Mouse (Mus musculus) forebrain, postnatal 0 days (tissue): ENCODE data around the gene Tmprss6. TPM values are rescaled to one million over a fixed set of nuclear protein-coding genes. Genes with fewer than 3 reads are reported as not detected.

ENCODE experiments used
- ATAC-seq: fragments of 200-750 bp; cut with Nextera tagmentation; 2 replicates; pipeline ENCODE4 v1.8.0; 2017; ENCODE audit warnings: mild to moderate bottlenecking, moderate library complexity
- DNase-seq: peaks from one replicate; pipeline ENCODE4 v3.0.0-alpha.2; 2015
- H3K27ac ChIP-seq: fragments of 300-500 bp; sonication (generic); 2 replicates; pipeline ENCODE4 v1.5.1; 2014; ENCODE audit warnings: low read depth, mild to moderate bottlenecking, antibody characterized with exemption, low read length, moderate library complexity, mixed read lengths
- H3K27me3 ChIP-seq: fragments of 300-500 bp; sonication (generic); 2 replicates; pipeline ENCODE4 v1.6.1; 2014; ENCODE audit warnings: mild to moderate bottlenecking, low read length, mixed read lengths; ENCODE audit not compliant: insufficient read depth
- H3K36me3 ChIP-seq: fragments of 300-500 bp; sonication (generic); 2 replicates; pipeline ENCODE4 v1.6.1; 2014; ENCODE audit warnings: mild to moderate bottlenecking, moderate library complexity; ENCODE audit not compliant: insufficient read depth
- H3K4me1 ChIP-seq: fragments of 300-500 bp; sonication (generic); 2 replicates; pipeline ENCODE4 v1.6.1; 2014; ENCODE audit warnings: antibody characterized with exemption; ENCODE audit not compliant: insufficient read depth
- H3K4me2 ChIP-seq: fragments of 300-500 bp; sonication (generic); 2 replicates; pipeline ENCODE4 v1.6.1; 2014; ENCODE audit warnings: low read depth, mild to moderate bottlenecking, moderate library complexity
- H3K4me3 ChIP-seq: fragments of 300-500 bp; sonication (generic); 2 replicates; pipeline ENCODE4 v1.5.1; 2014; ENCODE audit warnings: low read depth, low read length, mixed read lengths
- H3K9ac ChIP-seq: fragments of 300-500 bp; sonication (generic); 2 replicates; pipeline ENCODE4 v1.6.1; 2014; ENCODE audit warnings: mild to moderate bottlenecking
- H3K9me3 ChIP-seq: fragments of 300-500 bp; sonication (generic); 2 replicates; pipeline ENCODE4 v1.6.1; 2016; ENCODE audit warnings: low read length
- CTCF ChIP-seq: sonication (generic); IDR thresholded peaks from 2 replicates; pipeline ENCODE4 v1.5.1; 2016; ENCODE audit warnings: antibody characterized with exemption, control low read depth, low read depth
- WGBS: fragments of 180-500 bp; shearing (Covaris S2); extraction: QIAGEN DNeasy Blood & Tissue Kit; methylation state at CpG from one replicate; pipeline ENCODE4 v1.1.7; 2014; 5-methylcytosine and 5-hydroxymethylcytosine counted together
- polyA plus RNA-seq: library from polyadenylated mRNA; unstranded; fragments of >200 nt; fragmentation: Nextera tagmentation; extraction: Ambion mirVana; gene quantifications from 2 replicates; pipeline ENCODE4 v1.2.1, GENCODE M21; 2015
- total RNA-seq: library from RNA; depleted of rRNA; stranded (reverse); fragments of >200 nt; gene quantifications from 2 replicates; pipeline ENCODE4 v1.2.3, GENCODE M21; 2014; rRNA removed

The Tmprss6 gene
- total and polyA plus RNA-seq, 2 experiments from 2014 or later: 0.07 to 0.19 TPM

GRCm38 (mm10) chr15:78403301-78403741 is 65.1 kb downstream of the Tmprss6 start:
- DNase-seq (no peak), ATAC-seq (no peak)
- Histone ChIP-seq H3K4me1 (peaks cover 14% of the 10 kb centered on the region; the same call in 1 of the 2 replicates), H3K4me3 (no peak overlapping the region), H3K27me3 (no peaks in the 10 kb centered on the region), H3K9me3 (no peaks in the 10 kb centered on the region), H3K36me3 (0 out of 2 replicates have a peak, but pooled peaks cover 4% of the 10 kb centered on the region), H3K4me2 (no peak overlapping the region), H3K9ac (no peak overlapping the region), H3K27ac (peak overlapping the region; percentile 54)
- 41% methylated on average over 3 of the region's 3 CpGs for WGBS
- no peak for TF ChIP-seq CTCF

DNA sequence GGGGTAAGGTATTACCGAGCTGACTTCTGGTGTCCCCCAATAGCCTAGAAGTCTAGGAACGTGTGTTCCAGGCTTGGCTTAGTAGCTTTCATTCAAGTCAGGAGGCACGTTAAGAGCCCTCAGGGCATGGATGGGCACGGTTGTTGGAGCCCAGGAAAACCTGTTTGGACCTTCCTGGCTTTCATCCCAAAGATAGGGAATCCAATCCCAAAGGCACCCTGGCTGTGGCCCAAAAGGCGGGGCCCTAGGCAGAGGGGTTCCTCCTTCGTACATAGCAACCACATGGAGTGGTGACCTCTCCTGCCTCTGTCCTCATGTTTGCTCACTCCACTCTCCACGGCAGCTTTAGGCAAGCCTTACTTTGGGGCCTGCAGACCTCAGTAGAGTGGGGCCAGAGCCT is 66.0 kb downstream of the Tmprss6 start:
- 65% methylated on average over 7 of the region's 7 CpGs for WGBS
- DNase-seq (no peak), ATAC-seq (no peak)

GRCm38 (mm10) chr15:78401921-78402320 is 66.5 kb downstream of the Tmprss6 start:
- Histone ChIP-seq H3K9ac (no peak overlapping the region), H3K4me1 (peaks cover 7% of the 10 kb centered on the region; the same call in 1 of the 2 replicates), H3K4me3 (no peak overlapping the region), H3K36me3 (0 out of 2 replicates have a peak, but pooled peaks cover 4% of the 10 kb centered on the region), H3K4me2 (no peak overlapping the region), H3K27me3 (no peaks in the 10 kb centered on the region), H3K27ac (no peak overlapping the region), H3K9me3 (no peaks in the 10 kb centered on the region)
- WGBS: 42% methylated on average over 4 of the region's 4 CpGs
- DNase-seq (no peak), ATAC-seq (no peak)
- no peak for TF ChIP-seq CTCF

More for the DNA sequence above, 66.0 kb downstream of the Tmprss6 start:
- Histone ChIP-seq H3K4me2 (no peak overlapping the region), H3K9me3 (no peaks in the 10 kb centered on the region), H3K4me1 (peaks cover 11% of the 10 kb centered on the region; the same call in 1 of the 2 replicates), H3K9ac (no peak overlapping the region), H3K4me3 (no peak overlapping the region), H3K27ac (no peak overlapping the region), H3K36me3 (0 out of 2 replicates have a peak, but pooled peaks cover 4% of the 10 kb centered on the region), H3K27me3 (no peaks in the 10 kb centered on the region)
- no peak for TF ChIP-seq CTCF

DNA sequence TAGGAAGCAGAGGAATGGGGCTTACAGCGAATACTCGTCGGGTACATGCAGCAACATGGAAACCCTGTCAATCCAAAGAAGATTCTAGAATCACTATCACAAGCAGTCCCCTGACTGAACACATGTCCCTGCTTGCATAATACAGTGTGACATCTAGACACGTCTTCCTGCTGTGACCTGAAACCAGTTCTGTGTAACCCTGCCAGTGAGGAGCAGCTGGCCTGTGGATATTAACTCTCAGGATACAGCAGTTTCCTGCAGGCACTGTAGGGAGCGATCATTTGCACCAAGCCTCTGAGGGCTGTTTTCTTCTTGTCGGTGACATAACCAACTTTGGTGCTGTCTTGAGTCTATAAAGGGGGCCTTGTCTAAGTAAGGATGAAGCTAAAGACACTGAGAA is 67.1 kb downstream of the Tmprss6 start:
- H3K27ac ChIP-seq: no peak overlapping the region
- TF ChIP-seq CTCF: no peak
- ATAC-seq (no peak), DNase-seq (no peak)
- no peak overlapping the region for H3K9ac ChIP-seq
- no peaks in the 10 kb centered on the region for H3K9me3 ChIP-seq
- H3K36me3 ChIP-seq: 0 out of 2 replicates have a peak, but pooled peaks cover 4% of the 10 kb centered on the region
- H3K4me2 ChIP-seq: no peak overlapping the region
- no peaks in the 10 kb centered on the region for H3K27me3 ChIP-seq
- H3K4me1 ChIP-seq: peaks cover 7% of the 10 kb centered on the region; the same call in 1 of the 2 replicates
- 74% methylated on average over 6 of the region's 6 CpGs for WGBS
- H3K4me3 ChIP-seq: no peak overlapping the region

- no peak within 1 kb of the TSS for H3K9ac ChIP-seq
- WGBS: 86% methylated on average over 8 of the region's 8 CpGs
Observed at GRCm38 (mm10) chr15:78395478-78395962, 72.9 kb downstream of the Tmprss6 start, which contains the start of gene Tex33. TSS of gene Tex33 (minus strand) at chr15:78395912.

GRCm38 (mm10) chr15:78390855-78391254 is 77.6 kb downstream of the Tmprss6 start:
- Histone ChIP-seq H3K4me1 (no peaks in the 10 kb centered on the region), H3K36me3 (no peaks in the 10 kb centered on the region), H3K9ac (no peak overlapping the region), H3K27ac (no peak overlapping the region), H3K9me3 (no peaks in the 10 kb centered on the region), H3K4me3 (no peak overlapping the region), H3K27me3 (no peaks in the 10 kb centered on the region), H3K4me2 (no peak overlapping the region)
- WGBS: 84% methylated on average over 3 of the region's 3 CpGs
- DNase-seq (no peak), ATAC-seq (no peak)
- TF ChIP-seq CTCF: no peak

More at GRCm38 (mm10) chr15:78395478-78395962, 72.9 kb downstream of the Tmprss6 start, which contains the start of gene Tex33:
- ATAC-seq (no peak), DNase-seq (no peak)
- no peaks in the 10 kb centered on the region for H3K9me3 ChIP-seq
- H3K36me3 ChIP-seq: 0 out of 2 replicates have a peak, but pooled peaks cover 4% of the 10 kb centered on the region
- no peaks in the 10 kb centered on the region for H3K27me3 ChIP-seq
- H3K4me1 ChIP-seq: no peaks in the 10 kb centered on the region
- no peak within 1 kb of the TSS for H3K27ac ChIP-seq
- H3K4me2 ChIP-seq: no peak within 1 kb of the TSS
- TF ChIP-seq CTCF: no peak
- H3K4me3 ChIP-seq: no peak within 1 kb of the TSS

Other genes with a start within 250 kb of the Tmprss6 start
- gene Ncf4, start 223.8 kb downstream of the Tmprss6 start, total RNA-seq: 2.0 and 3.5 TPM in 2 replicates
- gene Ncf4, start 223.8 kb downstream of the Tmprss6 start, polyA plus RNA-seq: 0.86 and 1.4 TPM in 2 replicates
- 0.43 and 1.2 TPM in 2 replicates for gene Csf2rb2, start 162.9 kb downstream of the Tmprss6 start, total RNA-seq
- 0.13 and 0.16 TPM in 2 replicates for gene Csf2rb2, start 162.9 kb downstream of the Tmprss6 start, polyA plus RNA-seq
- 0.77 and 1.00 TPM in 2 replicates for gene Csf2rb, start 142.9 kb downstream of the Tmprss6 start, total RNA-seq
- gene Csf2rb, start 142.9 kb downstream of the Tmprss6 start, polyA plus RNA-seq: 0.62 and 0.74 TPM in 2 replicates
- gene Tex33, start 72.7 kb downstream of the Tmprss6 start, total RNA-seq: not detected in 2 replicates
- not detected in 2 replicates for gene Tex33, start 72.7 kb downstream of the Tmprss6 start, polyA plus RNA-seq
- 36.6 and 37.7 TPM in 2 replicates for gene Tst, start 62.7 kb downstream of the Tmprss6 start, total RNA-seq
- 37.3 and 40.1 TPM in 2 replicates for gene Tst, start 62.7 kb downstream of the Tmprss6 start, polyA plus RNA-seq
- gene Mpst, start 62.2 kb downstream of the Tmprss6 start, total RNA-seq: 85.9 and 92.5 TPM in 2 replicates
- 3.3 and 3.5 TPM in 2 replicates for gene Mpst, start 62.2 kb downstream of the Tmprss6 start, polyA plus RNA-seq
- 148 and 153 TPM in 2 replicates for gene Kctd17, start 40.1 kb downstream of the Tmprss6 start, total RNA-seq
- 146 and 152 TPM in 2 replicates for gene Kctd17, start 40.1 kb downstream of the Tmprss6 start, polyA plus RNA-seq
- gene Il2rb, start 26.6 kb upstream of the Tmprss6 start, total RNA-seq: 0.14 TPM in 1 of 2 replicates, not detected in the other
- 0.03 and 0.22 TPM in 2 replicates for gene Il2rb, start 26.6 kb upstream of the Tmprss6 start, polyA plus RNA-seq
- 2.0 and 4.0 TPM in 2 replicates for gene C1qtnf6, start 62.8 kb upstream of the Tmprss6 start, total RNA-seq
- gene C1qtnf6, start 62.8 kb upstream of the Tmprss6 start, polyA plus RNA-seq: 9.6 and 10.2 TPM in 2 replicates
- gene Sstr3, start 76.1 kb upstream of the Tmprss6 start, total RNA-seq: 2.8 and 3.3 TPM in 2 replicates
- gene Sstr3, start 76.1 kb upstream of the Tmprss6 start, polyA plus RNA-seq: 0.71 and 0.73 TPM in 2 replicates
- gene Rac2, start 104.1 kb upstream of the Tmprss6 start, total RNA-seq: 1.1 and 1.4 TPM in 2 replicates
- 5.9 and 6.5 TPM in 2 replicates for gene Rac2, start 104.1 kb upstream of the Tmprss6 start, polyA plus RNA-seq
- 5.5 and 9.8 TPM in 2 replicates for gene Cyth4, start 128.4 kb upstream of the Tmprss6 start, total RNA-seq
- 3.9 and 5.5 TPM in 2 replicates for gene Cyth4, start 128.4 kb upstream of the Tmprss6 start, polyA plus RNA-seq